Mouse (Mus musculus) midbrain, embryonic 15.5 days (tissue): ENCODE measurements around the gene Dna2. TPM values are rescaled to one million over a fixed set of nuclear protein-coding genes. Genes with fewer than 3 reads are reported as not detected.
"Not testable (repeated sequence)": the region's sequence is repeated elsewhere in the genome, so short reads cannot be mapped to it uniquely, and the experiment has no call there.

Experiments used
- ATAC-seq: fragments of 200-750 bp; cut with Nextera tagmentation; replicated peaks from 2 replicates; pipeline ENCODE4 v1.8.0; 2017; ENCODE audit warnings: moderate TSS enrichment
- H3K27ac ChIP-seq: fragments of 300-500 bp; sonication (generic); 2 replicates; pipeline ENCODE4 v1.5.1; 2015; ENCODE audit warnings: mild to moderate bottlenecking, inconsistent platforms
- H3K27me3 ChIP-seq: fragments of 300-500 bp; sonication (generic); replicated peaks from 2 replicates; pipeline ENCODE4 v1.6.1; 2015; ENCODE audit warnings: inconsistent platforms
- H3K36me3 ChIP-seq: fragments of 300-500 bp; sonication (generic); replicated peaks from 2 replicates; pipeline ENCODE4 v1.6.1; 2015; ENCODE audit warnings: inconsistent platforms
- H3K4me1 ChIP-seq: fragments of 300-500 bp; sonication (generic); 2 replicates; pipeline ENCODE4 v1.6.1; 2015; ENCODE audit warnings: inconsistent platforms
- H3K4me2 ChIP-seq: fragments of 300-500 bp; sonication (generic); 2 replicates; pipeline ENCODE4 v1.6.1; 2015; ENCODE audit warnings: inconsistent platforms, mild to moderate bottlenecking, moderate library complexity
- H3K4me3 ChIP-seq: fragments of 300-500 bp; sonication (generic); 2 replicates; pipeline ENCODE4 v1.5.1; 2015; ENCODE audit warnings: mild to moderate bottlenecking, inconsistent platforms
- H3K9ac ChIP-seq: fragments of 300-500 bp; sonication (generic); 2 replicates; pipeline ENCODE4 v1.6.1; 2015; ENCODE audit warnings: mild to moderate bottlenecking, inconsistent platforms
- H3K9me3 ChIP-seq: fragments of 300-500 bp; sonication (generic); 2 replicates; pipeline ENCODE4 v1.6.1; 2016; ENCODE audit warnings: inconsistent platforms
- WGBS: fragments of 180-500 bp; shearing (Covaris S2); methylation state at CpG from one replicate; pipeline ENCODE4 v1.1.7; 2015; ENCODE audit warnings: mixed read lengths; 5-methylcytosine and 5-hydroxymethylcytosine counted together
- polyA plus RNA-seq: library from polyadenylated mRNA; unstranded; fragments of >200 nt; fragmentation: Nextera tagmentation; extraction: Ambion mirVana; gene quantifications from 2 replicates; pipeline ENCODE4 v1.2.1, GENCODE M21; 2015

The Dna2 gene
- 4.4 and 4.8 TPM in 2 replicates for polyA plus RNA-seq

GRCm38 (mm10) chr10:62946738-62947471, at the start of gene Dna2:
Dna2 (plus strand) TSS chr10:62947026.
- H3K9me3 ChIP-seq: no peaks in the 10 kb centered on the region
- H3K9ac ChIP-seq: peak within 1 kb of the TSS; percentile 73
- peak; percentile 95 for ATAC-seq
- H3K4me3 ChIP-seq: peak within 1 kb of the TSS; percentile 72
- no peaks in the 10 kb centered on the region for H3K27me3 ChIP-seq
- H3K36me3 ChIP-seq: peaks cover 10% of the 10 kb centered on the region
- peak within 1 kb of the TSS; percentile 74 for H3K4me2 ChIP-seq
- WGBS: under 1% methylated on average over 65 of the region's 68 CpGs
- peaks cover 6% of the 10 kb centered on the region; the same call in 1 of the 2 replicates for H3K4me1 ChIP-seq
- peak within 1 kb of the TSS; percentile 87 for H3K27ac ChIP-seq

- WGBS: 91% methylated on average over 3 of the region's 3 CpGs
- ATAC-seq: no peak
- Histone ChIP-seq H3K4me3 (no peak overlapping the region), H3K4me2 (no peak overlapping the region), H3K36me3 (no peaks in the 10 kb centered on the region), H3K9me3 (no peaks in the 10 kb centered on the region), H3K27ac (no peak overlapping the region), H3K9ac (no peak overlapping the region), H3K27me3 (no peaks in the 10 kb centered on the region), H3K4me1 (no peaks in the 10 kb centered on the region)
Observed at GRCm38 (mm10) chr10:62897437-62897836, 49.4 kb upstream of the Dna2 start.

- Histone ChIP-seq H3K27me3 (no peaks in the 10 kb centered on the region), H3K4me2 (no peak overlapping the region), H3K36me3 (no peaks in the 10 kb centered on the region), H3K27ac (no peak overlapping the region), H3K9me3 (no peaks in the 10 kb centered on the region), H3K4me1 (no peaks in the 10 kb centered on the region), H3K9ac (no peak overlapping the region), H3K4me3 (no peak overlapping the region)
- no peak for ATAC-seq
- 88% methylated on average over 2 of the region's 2 CpGs for WGBS
Observed at GRCm38 (mm10) chr10:62898061-62898460, 48.8 kb upstream of the Dna2 start.

- H3K27me3 ChIP-seq: no peaks in the 10 kb centered on the region
- no peaks in the 10 kb centered on the region for H3K36me3 ChIP-seq
- H3K4me3 ChIP-seq: no peak overlapping the region
- H3K4me2 ChIP-seq: no peak overlapping the region
- H3K4me1 ChIP-seq: no peaks in the 10 kb centered on the region
- no peaks in the 10 kb centered on the region for H3K9me3 ChIP-seq
- no peak for ATAC-seq
- WGBS: 97% methylated on average over 4 of the region's 4 CpGs
- H3K27ac ChIP-seq: no peak overlapping the region
- H3K9ac ChIP-seq: no peak overlapping the region
Observed at GRCm38 (mm10) chr10:62900144-62900543, 46.7 kb upstream of the Dna2 start.

GRCm38 (mm10) chr10:62901826-62902225, 45.0 kb upstream of the Dna2 start:
- no peak for ATAC-seq
- no peaks in the 10 kb centered on the region for H3K4me1 ChIP-seq
- WGBS: 40% methylated on average over 8 of the region's 8 CpGs
- H3K4me3 ChIP-seq: no peak overlapping the region
- no peaks in the 10 kb centered on the region for H3K9me3 ChIP-seq
- H3K27ac ChIP-seq: no peak overlapping the region
- H3K4me2 ChIP-seq: no peak overlapping the region
- no peaks in the 10 kb centered on the region for H3K36me3 ChIP-seq
- no peaks in the 10 kb centered on the region for H3K27me3 ChIP-seq
- H3K9ac ChIP-seq: no peak overlapping the region

GRCm38 (mm10) chr10:62902829-62903228, 44.0 kb upstream of the Dna2 start:
- H3K27me3 ChIP-seq: no peaks in the 10 kb centered on the region
- 61% methylated on average over 1 of the region's 1 CpGs for WGBS
- H3K27ac ChIP-seq: no peak overlapping the region
- no peak overlapping the region for H3K4me3 ChIP-seq
- H3K36me3 ChIP-seq: no peaks in the 10 kb centered on the region
- no peak for ATAC-seq
- no peaks in the 10 kb centered on the region for H3K4me1 ChIP-seq
- H3K4me2 ChIP-seq: no peak overlapping the region
- no peaks in the 10 kb centered on the region for H3K9me3 ChIP-seq
- H3K9ac ChIP-seq: no peak overlapping the region

GRCm38 (mm10) chr10:62906336-62906735, 40.5 kb upstream of the Dna2 start:
- Histone ChIP-seq H3K9ac (no peak overlapping the region), H3K9me3 (no peaks in the 10 kb centered on the region), H3K27me3 (no peaks in the 10 kb centered on the region), H3K27ac (no peak overlapping the region), H3K4me1 (no peaks in the 10 kb centered on the region), H3K4me2 (no peak overlapping the region), H3K36me3 (no peaks in the 10 kb centered on the region), H3K4me3 (no peak overlapping the region)
- 93% methylated on average over 7 of the region's 7 CpGs for WGBS
- no peak for ATAC-seq

GRCm38 (mm10) chr10:62908896-62909295, 37.9 kb upstream of the Dna2 start, which contains the start of gene Tet1:
Tet1 (minus strand) TSS chr10:62908996.
- not testable (repeated sequence) for H3K27ac ChIP-seq, H3K4me3 ChIP-seq
- whole genome bisulfite sequencing: no CpG with 5 or more reads among the region's 1 CpGs

GRCm38 (mm10) chr10:62911120-62911519, 35.7 kb upstream of the Dna2 start:
- Histone ChIP-seq H3K36me3 (no peaks in the 10 kb centered on the region), H3K4me1 (no peaks in the 10 kb centered on the region), H3K9me3 (no peaks in the 10 kb centered on the region), H3K4me2 (no peak overlapping the region), H3K27me3 (no peaks in the 10 kb centered on the region), H3K9ac (no peak overlapping the region), H3K4me3 (no peak overlapping the region), H3K27ac (no peak overlapping the region)
- ATAC-seq: no peak
- WGBS: 97% methylated on average over 2 of the region's 2 CpGs

More at GRCm38 (mm10) chr10:62908896-62909295, 37.9 kb upstream of the Dna2 start, which contains the start of gene Tet1:
- H3K4me1 ChIP-seq, H3K36me3 ChIP-seq, H3K9me3 ChIP-seq, ATAC-seq, H3K27me3 ChIP-seq, H3K9ac ChIP-seq, H3K4me2 ChIP-seq: not testable (repeated sequence)

GRCm38 (mm10) chr10:62918985-62919384, 27.8 kb upstream of the Dna2 start:
- no peaks in the 10 kb centered on the region for H3K36me3 ChIP-seq
- H3K4me3 ChIP-seq: no peak overlapping the region
- WGBS: 90% methylated on average over 3 of the region's 3 CpGs
- H3K4me2 ChIP-seq: no peak overlapping the region
- no peak for ATAC-seq
- no peaks in the 10 kb centered on the region for H3K27me3 ChIP-seq
- no peaks in the 10 kb centered on the region for H3K9me3 ChIP-seq
- H3K27ac ChIP-seq: no peak overlapping the region
- no peak overlapping the region for H3K9ac ChIP-seq
- peaks cover 18% of the 10 kb centered on the region for H3K4me1 ChIP-seq

GRCm38 (mm10) chr10:62919925-62920765, 26.7 kb upstream of the Dna2 start, which contains the start of gene Slc25a16:
Slc25a16 (plus strand) TSS chr10:62920633.
- Histone ChIP-seq H3K27ac (peak within 1 kb of the TSS; percentile 92), H3K9me3 (no peaks in the 10 kb centered on the region), H3K4me1 (peaks cover 18% of the 10 kb centered on the region), H3K9ac (peak within 1 kb of the TSS; percentile 93), H3K27me3 (no peaks in the 10 kb centered on the region), H3K4me2 (peak within 1 kb of the TSS; percentile 90), H3K4me3 (peak within 1 kb of the TSS; percentile 94), H3K36me3 (no peaks in the 10 kb centered on the region)
- ATAC-seq: peak; percentile 99
- WGBS: 5% methylated on average over 50 of the region's 50 CpGs

GRCm38 (mm10) chr10:62920766-62921156, 26.1 kb upstream of the Dna2 start:
- peak; percentile 65 for ATAC-seq
- Histone ChIP-seq H3K36me3 (no peaks in the 10 kb centered on the region), H3K9me3 (no peaks in the 10 kb centered on the region), H3K4me1 (peaks cover 18% of the 10 kb centered on the region), H3K9ac (peak overlapping the region; percentile 93), H3K4me3 (peak overlapping the region; percentile 94), H3K27me3 (no peaks in the 10 kb centered on the region), H3K27ac (peak overlapping the region; percentile 92), H3K4me2 (peak overlapping the region; percentile 90)
- under 1% methylated on average over 29 of the region's 29 CpGs for WGBS
